Mouse (Mus musculus): Measurements from ENCODE around the gene Epb42. TPM values are rescaled to one million over a fixed set of nuclear protein-coding genes. Genes with fewer than 3 reads are reported as not detected.
"Not testable (repeated sequence)": the region's sequence is repeated elsewhere in the genome, so short reads cannot be mapped to it uniquely, and the experiment has no call there.

Epb42 gene
- polyA plus RNA-seq, 1 experiment from 2014 or later, result 7.6 TPM

- Histone ChIP-seq H3K9ac (ENCODE audit: low read length) (no peak overlapping the region), H3K9me3 (ENCODE audit: control insufficient read depth, low read length) (no peaks in the 10 kb centered on the region), H3K4me2 (ENCODE audit: low read depth, low read length, severe bottlenecking) (no peak overlapping the region), H3K36me3 (ENCODE audit: control insufficient read depth, insufficient read depth, low read length) (no peaks in the 10 kb centered on the region), H3K4me3 (ENCODE audit: low read depth, low read length) (no peak overlapping the region), H3K27me3 (ENCODE audit: control insufficient read depth, insufficient read depth, low read length) (no peaks in the 10 kb centered on the region), H3K27ac (ENCODE audit: low read depth, low read length) (no peak overlapping the region), H3K4me1 (replicated peaks; ENCODE audit: control insufficient read depth, insufficient read depth, low read length) (no peaks in the 10 kb centered on the region)
- ATAC-seq (replicated peaks; ENCODE audit: low FRiP score), result no peak
- WGBS, result 84% methylated on average over 6 of the region's 6 CpGs
- no peak for DNase-seq (ENCODE audit: low spot score)
These were observed 19.0 kb upstream of the Epb42 start for GRCm38 (mm10) chr2:121055915-121056314.

GRCm38 (mm10) chr2:121054060-121054459, 17.2 kb upstream of the Epb42 start:
- no peak overlapping the region for H3K4me2 ChIP-seq (ENCODE audit: low read depth, low read length, severe bottlenecking)
- H3K4me1 ChIP-seq (replicated peaks; ENCODE audit: control insufficient read depth, insufficient read depth, low read length), result no peaks in the 10 kb centered on the region
- no peaks in the 10 kb centered on the region for H3K9me3 ChIP-seq (ENCODE audit: control insufficient read depth, low read length)
- H3K36me3 ChIP-seq (ENCODE audit: control insufficient read depth, insufficient read depth, low read length), result no peaks in the 10 kb centered on the region
- no peak for ATAC-seq (replicated peaks; ENCODE audit: low FRiP score)
- H3K27ac ChIP-seq (ENCODE audit: low read depth, low read length), result no peak overlapping the region
- H3K4me3 ChIP-seq (ENCODE audit: low read depth, low read length), result no peak overlapping the region
- H3K9ac ChIP-seq (ENCODE audit: low read length), result no peak overlapping the region
- WGBS, result 78% methylated on average over 2 of the region's 2 CpGs
- no peak for DNase-seq (ENCODE audit: low spot score)
- no peaks in the 10 kb centered on the region for H3K27me3 ChIP-seq (ENCODE audit: control insufficient read depth, insufficient read depth, low read length)

- Histone ChIP-seq H3K27me3 (ENCODE audit: control insufficient read depth, insufficient read depth, low read length) (no peaks in the 10 kb centered on the region), H3K36me3 (ENCODE audit: control insufficient read depth, insufficient read depth, low read length) (no peaks in the 10 kb centered on the region), H3K4me3 (ENCODE audit: low read depth, low read length) (no peak overlapping the region), H3K9me3 (ENCODE audit: control insufficient read depth, low read length) (no peaks in the 10 kb centered on the region), H3K27ac (ENCODE audit: low read depth, low read length) (no peak overlapping the region), H3K4me2 (ENCODE audit: low read depth, low read length, severe bottlenecking) (no peak overlapping the region), H3K9ac (ENCODE audit: low read length) (no peak overlapping the region), H3K4me1 (replicated peaks; ENCODE audit: control insufficient read depth, insufficient read depth, low read length) (no peaks in the 10 kb centered on the region)
- DNase-seq (ENCODE audit: low spot score), result no peak
- ATAC-seq (replicated peaks; ENCODE audit: low FRiP score), result no peak
- WGBS, result 87% methylated on average over 5 of the region's 5 CpGs
These were observed 15.3 kb upstream of the Epb42 start for GRCm38 (mm10) chr2:121052176-121052575.

DNA sequence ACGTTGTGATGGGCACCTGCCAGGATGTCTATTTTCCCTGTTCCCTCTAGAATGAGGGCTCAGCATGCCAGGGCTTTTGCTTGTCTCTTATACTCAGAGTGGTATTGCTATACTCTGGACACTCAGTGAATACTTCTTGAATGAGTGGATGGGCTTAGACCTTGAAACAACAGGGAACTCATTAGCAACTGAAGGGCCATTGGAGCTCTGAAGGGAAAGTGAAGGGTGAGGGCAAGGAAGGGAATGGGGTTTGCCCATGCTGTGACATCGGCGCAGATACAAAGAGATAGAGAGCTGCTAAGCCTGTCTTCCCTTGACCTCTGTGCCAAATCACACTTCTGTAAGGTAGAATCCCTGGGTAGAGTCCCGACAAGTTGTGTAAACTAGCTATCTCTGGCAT, 8.8 kb upstream of the Epb42 start:
- WGBS, result 75% methylated on average over 4 of the region's 4 CpGs
- no peak overlapping the region for H3K4me3 ChIP-seq (ENCODE audit: low read depth, low read length)
- H3K27me3 ChIP-seq (ENCODE audit: control insufficient read depth, insufficient read depth, low read length), result no peaks in the 10 kb centered on the region
- no peak overlapping the region for H3K27ac ChIP-seq (ENCODE audit: low read depth, low read length)
- no peak for ATAC-seq (replicated peaks; ENCODE audit: low FRiP score)
- H3K9ac ChIP-seq (ENCODE audit: low read length), result no peak overlapping the region
- no peaks in the 10 kb centered on the region for H3K4me1 ChIP-seq (replicated peaks; ENCODE audit: control insufficient read depth, insufficient read depth, low read length)
- H3K4me2 ChIP-seq (ENCODE audit: low read depth, low read length, severe bottlenecking), result no peak overlapping the region
- no peaks in the 10 kb centered on the region for H3K36me3 ChIP-seq (ENCODE audit: control insufficient read depth, insufficient read depth, low read length)
- DNase-seq (ENCODE audit: low spot score), result no peak
- H3K9me3 ChIP-seq (ENCODE audit: control insufficient read depth, low read length), result no peaks in the 10 kb centered on the region

DNA sequence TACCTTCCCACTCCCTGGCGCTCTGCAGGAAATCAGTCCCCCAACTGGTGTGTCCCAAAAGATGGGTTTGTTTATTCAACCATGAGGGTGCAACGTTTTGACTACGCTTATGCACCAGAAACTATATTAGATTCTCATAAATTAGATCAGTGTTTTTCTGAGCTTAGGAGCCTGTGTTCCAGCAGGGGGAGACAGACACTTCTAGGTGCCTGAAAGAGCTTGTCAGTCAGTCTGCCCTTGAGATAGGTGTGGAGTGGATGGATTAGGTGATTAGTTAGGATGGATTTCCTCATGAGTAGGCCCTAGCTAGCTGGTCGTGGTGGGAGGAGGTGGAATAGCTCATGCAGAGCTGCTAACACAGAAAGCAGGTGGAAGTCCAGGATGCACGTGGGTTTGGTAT, 4.2 kb upstream of the Epb42 start:
- Histone ChIP-seq H3K4me2 (ENCODE audit: low read depth, low read length, severe bottlenecking) (no peak overlapping the region), H3K36me3 (ENCODE audit: control insufficient read depth, insufficient read depth, low read length) (no peaks in the 10 kb centered on the region), H3K4me1 (replicated peaks; ENCODE audit: control insufficient read depth, insufficient read depth, low read length) (no peaks in the 10 kb centered on the region), H3K9ac (ENCODE audit: low read length) (no peak overlapping the region), H3K27ac (ENCODE audit: low read depth, low read length) (no peak overlapping the region), H3K27me3 (ENCODE audit: control insufficient read depth, insufficient read depth, low read length) (no peaks in the 10 kb centered on the region), H3K9me3 (ENCODE audit: control insufficient read depth, low read length) (no peaks in the 10 kb centered on the region), H3K4me3 (ENCODE audit: low read depth, low read length) (no peak overlapping the region)
- no peak for ATAC-seq (replicated peaks; ENCODE audit: low FRiP score)
- no peak for DNase-seq (ENCODE audit: low spot score)
- 53% methylated on average over 5 of the region's 5 CpGs for WGBS

GRCm38 (mm10) chr2:121039382-121039781, 2.5 kb upstream of the Epb42 start:
- H3K36me3 ChIP-seq (ENCODE audit: control insufficient read depth, insufficient read depth, low read length), result no peaks in the 10 kb centered on the region

DNA sequence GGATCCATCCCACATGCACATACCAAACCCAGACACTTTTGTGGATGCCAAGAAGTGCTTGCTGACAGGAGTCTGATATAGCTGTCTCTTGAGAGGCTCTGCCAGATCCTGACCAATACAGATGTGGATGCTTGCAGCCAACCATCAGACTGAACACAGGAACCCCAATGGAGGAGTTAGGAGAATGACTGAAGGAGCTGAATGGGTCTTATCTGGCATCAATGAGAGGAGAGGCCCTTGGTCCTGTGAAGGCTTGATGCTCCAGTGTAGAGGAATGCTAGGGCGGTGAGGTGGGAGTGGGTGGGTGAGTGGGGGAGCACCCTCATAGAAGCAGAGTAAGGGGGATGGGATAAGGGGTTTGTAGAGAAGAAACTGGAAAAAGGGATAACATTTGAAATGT, 2.0 kb upstream of the Epb42 start:
- not testable (repeated sequence) for DNase-seq (ENCODE audit: low spot score)
- WGBS, result 96% methylated on average over 1 of the region's 1 CpGs

More at GRCm38 (mm10) chr2:121039382-121039781, 2.5 kb upstream of the Epb42 start:
- 92% methylated on average over 1 of the region's 1 CpGs for WGBS
- Histone ChIP-seq H3K4me3 (ENCODE audit: low read depth, low read length) (no peak overlapping the region), H3K9ac (ENCODE audit: low read length) (no peak overlapping the region), H3K9me3 (ENCODE audit: control insufficient read depth, low read length) (no peaks in the 10 kb centered on the region), H3K27me3 (ENCODE audit: control insufficient read depth, insufficient read depth, low read length) (no peaks in the 10 kb centered on the region), H3K4me2 (ENCODE audit: low read depth, low read length, severe bottlenecking) (no peak overlapping the region), H3K4me1 (replicated peaks; ENCODE audit: control insufficient read depth, insufficient read depth, low read length) (no peaks in the 10 kb centered on the region), H3K27ac (ENCODE audit: low read depth, low read length) (no peak overlapping the region)
- no peak for ATAC-seq (replicated peaks; ENCODE audit: low FRiP score)
- no peak for DNase-seq (ENCODE audit: low spot score)

GRCm38 (mm10) chr2:121022918-121023317, 14.0 kb downstream of the Epb42 start:
- no peak overlapping the region for H3K9ac ChIP-seq (ENCODE audit: low read length)
- H3K4me3 ChIP-seq (ENCODE audit: low read depth, low read length), result no peak overlapping the region
- no peak for DNase-seq (ENCODE audit: low spot score)
- no peak overlapping the region for H3K27ac ChIP-seq (ENCODE audit: low read depth, low read length)
- 84% methylated on average over 5 of the region's 5 CpGs for WGBS
- ATAC-seq (replicated peaks; ENCODE audit: low FRiP score), result no peak
- no peaks in the 10 kb centered on the region for H3K9me3 ChIP-seq (ENCODE audit: control insufficient read depth, low read length)
- no peaks in the 10 kb centered on the region for H3K4me1 ChIP-seq (replicated peaks; ENCODE audit: control insufficient read depth, insufficient read depth, low read length)
- H3K4me2 ChIP-seq (ENCODE audit: low read depth, low read length, severe bottlenecking), result no peak overlapping the region
- no peaks in the 10 kb centered on the region for H3K27me3 ChIP-seq (ENCODE audit: control insufficient read depth, insufficient read depth, low read length)
- H3K36me3 ChIP-seq (ENCODE audit: control insufficient read depth, insufficient read depth, low read length), result no peaks in the 10 kb centered on the region; the same call in 1 of the 2 replicates

More for the DNA sequence above, 2.0 kb upstream of the Epb42 start:
- H3K4me2 ChIP-seq (ENCODE audit: low read depth, low read length, severe bottlenecking); H3K27me3 ChIP-seq (ENCODE audit: control insufficient read depth, insufficient read depth, low read length); H3K36me3 ChIP-seq (ENCODE audit: control insufficient read depth, insufficient read depth, low read length); H3K4me1 ChIP-seq (replicated peaks; ENCODE audit: control insufficient read depth, insufficient read depth, low read length); H3K4me3 ChIP-seq (ENCODE audit: low read depth, low read length); H3K9ac ChIP-seq (ENCODE audit: low read length); ATAC-seq (replicated peaks; ENCODE audit: low FRiP score); H3K9me3 ChIP-seq (ENCODE audit: control insufficient read depth, low read length); H3K27ac ChIP-seq (ENCODE audit: low read depth, low read length): not testable (repeated sequence)

- Histone ChIP-seq H3K36me3 (ENCODE audit: control insufficient read depth, insufficient read depth, low read length) (no peaks in the 10 kb centered on the region; the same call in 1 of the 2 replicates), H3K4me2 (ENCODE audit: low read depth, low read length, severe bottlenecking) (no peak overlapping the region), H3K27me3 (ENCODE audit: control insufficient read depth, insufficient read depth, low read length) (no peaks in the 10 kb centered on the region), H3K4me1 (replicated peaks; ENCODE audit: control insufficient read depth, insufficient read depth, low read length) (no peaks in the 10 kb centered on the region), H3K4me3 (ENCODE audit: low read depth, low read length) (no peak overlapping the region), H3K9ac (ENCODE audit: low read length) (no peak overlapping the region), H3K9me3 (ENCODE audit: control insufficient read depth, low read length) (no peaks in the 10 kb centered on the region), H3K27ac (ENCODE audit: low read depth, low read length) (no peak overlapping the region)
- DNase-seq (ENCODE audit: low spot score) (no peak), ATAC-seq (replicated peaks; ENCODE audit: low FRiP score) (no peak)
- WGBS, result 96% methylated on average over 1 of the region's 1 CpGs
These were observed 19.7 kb downstream of the Epb42 start for GRCm38 (mm10) chr2:121017151-121017550.
